Mouse (Mus musculus) Patski (cell line): ENCODE data around the gene Kcnmb2. TPM values are rescaled to one million over a fixed set of nuclear protein-coding genes. Genes with fewer than 3 reads are reported as not detected.

ENCODE experiments used
- ATAC-seq: fragments of 100-300 bp; one replicate; pipeline ENCODE4 v1.8.0; 2021
- CTCF ChIA-PET: fragments of 350-600 bp; sonication (Branson Sonifier 250); formaldehyde crosslinking; loops from one replicate; lab custom pipeline; 2022; ENCODE audit warnings: inconsistent platforms; lab: Charles Lee
- POLR2A ChIA-PET: fragments of 350-600 bp; sonication (Branson Sonifier 250); formaldehyde crosslinking; loops from one replicate; lab custom pipeline; 2022; ENCODE audit warnings: antibody characterized with exemption, inconsistent platforms; lab: Charles Lee
- DNase-seq: peaks from one replicate; pipeline ENCODE4 v3.0.0-alpha.2; 2011; ENCODE audit warnings: low read depth, low spot score
- H3K27me3 ChIP-seq: fragments of 371-371 bp; one replicate; pipeline ENCODE4 v1.5.1; 2021
- CTCF ChIP-seq: fragments of 100-300 bp; IDR thresholded peaks from one replicate; pipeline ENCODE4 v1.5.1; 2021
- in situ Hi-C: fragments of 300-500 bp; cut with MboI; formaldehyde crosslinking; loops from 3 replicates; pipeline ENCODE4 v1.11.1; 2018; ENCODE audit warnings: low pct_unique_long_range_greater_than_20kb, mixed read lengths
- polyA plus RNA-seq: library from polyadenylated mRNA; unstranded; gene quantifications from one replicate; pipeline ENCODE4 v1.2.3, GENCODE M21; 2021

Kcnmb2 gene
- not detected for polyA plus RNA-seq

- peaks cover 62% of the 10 kb centered on the region for H3K27me3 ChIP-seq
- ChIA-PET CTCF (no interaction called here), POLR2A (interaction anchor here (0.6 kb wide), 1 partner anchor 413 kb away, joined by 3 read pairs; no protein-coding TSS in a partner anchor)
- ATAC-seq = no peak
- TF ChIP-seq CTCF = no peak
- no peak for DNase-seq
- in situ Hi-C loops = no loop called here
Measured at GRCm38 (mm10) chr3:31902504-31903330, at the start of gene Kcnmb2. Kcnmb2 (plus strand) TSS chr3:31902507.

DNA sequence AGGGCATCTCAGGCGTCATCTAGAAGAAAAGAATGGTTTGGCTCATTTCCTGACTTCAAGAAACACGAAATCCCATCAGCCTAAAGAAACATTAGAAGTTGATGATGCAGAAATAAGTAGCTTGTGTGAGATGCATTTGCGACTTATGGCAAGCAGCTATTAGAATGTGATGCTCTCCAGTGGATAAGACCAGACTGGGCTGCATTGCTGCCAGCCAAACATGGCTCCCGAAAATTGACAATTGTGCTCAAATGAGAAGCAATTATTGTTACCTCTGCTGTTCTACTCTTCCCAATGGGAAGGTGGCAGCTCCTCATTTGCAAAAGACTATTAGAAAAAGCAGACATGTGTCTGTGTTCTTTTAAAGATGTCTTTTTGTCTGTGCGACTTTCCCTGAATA, 38.8 kb upstream of the Kcnmb2 start:
- CTCF ChIA-PET = interaction anchor here (0.8 kb wide), 1 partner anchor 14 kb away, joined by 3 read pairs; no protein-coding TSS in a partner anchor
- in situ Hi-C loops = no loop called here

DNA sequence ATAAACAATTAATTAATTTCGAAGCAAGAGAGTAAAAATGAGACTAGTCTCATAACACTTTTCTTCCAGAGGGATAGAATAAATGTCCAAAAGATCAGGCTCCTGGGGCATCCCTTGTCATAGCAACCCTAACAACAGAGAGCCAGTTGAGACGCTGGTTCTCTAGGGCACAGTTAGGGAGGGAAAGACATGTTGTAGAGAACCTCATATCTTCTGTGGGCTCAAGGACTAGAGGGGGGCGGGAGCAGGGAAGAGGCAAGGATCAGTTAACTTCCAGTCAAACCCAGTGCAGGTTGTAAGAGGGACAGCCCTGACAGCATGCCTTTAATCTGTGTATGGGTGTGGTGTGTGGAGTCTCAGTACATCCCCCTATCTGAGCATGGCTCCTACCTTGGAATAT, 38.2 kb upstream of the Kcnmb2 start:
- in situ Hi-C loops = no loop called here
- ATAC-seq = no peak
- no peak for TF ChIP-seq CTCF
- POLR2A ChIA-PET = no interaction called here
- DNase-seq = no peak
- peaks cover 39% of the 10 kb centered on the region for H3K27me3 ChIP-seq
- CTCF ChIA-PET = interaction anchor here (0.8 kb wide), 1 partner anchor 14 kb away, joined by 3 read pairs; no protein-coding TSS in a partner anchor

More for the DNA sequence above, 38.8 kb upstream of the Kcnmb2 start:
- no peak for DNase-seq
- no peak for ATAC-seq
- TF ChIP-seq CTCF = no peak
- peaks cover 40% of the 10 kb centered on the region for H3K27me3 ChIP-seq
- POLR2A ChIA-PET = no interaction called here

DNA sequence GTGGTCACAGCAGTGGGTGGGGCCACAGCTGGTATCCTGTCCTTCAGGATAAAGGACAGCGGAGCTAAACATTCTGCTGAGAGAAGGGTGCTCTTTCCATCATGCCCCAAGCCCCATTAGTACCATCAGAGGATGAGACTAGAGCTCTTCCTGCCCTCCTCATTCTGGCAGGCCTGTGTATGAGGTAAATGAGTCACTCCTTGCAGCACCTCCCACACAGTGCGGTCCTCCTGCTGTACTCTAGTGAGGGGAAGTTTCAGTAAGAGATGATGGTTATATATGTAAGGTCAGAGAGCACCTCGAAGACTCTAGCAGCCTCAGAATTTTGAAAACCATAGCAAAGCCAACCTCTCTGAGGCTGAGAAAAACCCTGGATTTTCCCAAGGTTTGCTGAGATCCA, 30.8 kb upstream of the Kcnmb2 start:
- DNase-seq = no peak
- POLR2A ChIA-PET = no interaction called here
- ATAC-seq = no peak
- TF ChIP-seq CTCF = no peak
- H3K27me3 ChIP-seq = peaks cover 19% of the 10 kb centered on the region
- CTCF ChIA-PET = interaction anchor here (1.7 kb wide), 1 partner anchor 10 kb away, joined by 4 read pairs; no protein-coding TSS in a partner anchor
- in situ Hi-C loops = no loop called here

DNA sequence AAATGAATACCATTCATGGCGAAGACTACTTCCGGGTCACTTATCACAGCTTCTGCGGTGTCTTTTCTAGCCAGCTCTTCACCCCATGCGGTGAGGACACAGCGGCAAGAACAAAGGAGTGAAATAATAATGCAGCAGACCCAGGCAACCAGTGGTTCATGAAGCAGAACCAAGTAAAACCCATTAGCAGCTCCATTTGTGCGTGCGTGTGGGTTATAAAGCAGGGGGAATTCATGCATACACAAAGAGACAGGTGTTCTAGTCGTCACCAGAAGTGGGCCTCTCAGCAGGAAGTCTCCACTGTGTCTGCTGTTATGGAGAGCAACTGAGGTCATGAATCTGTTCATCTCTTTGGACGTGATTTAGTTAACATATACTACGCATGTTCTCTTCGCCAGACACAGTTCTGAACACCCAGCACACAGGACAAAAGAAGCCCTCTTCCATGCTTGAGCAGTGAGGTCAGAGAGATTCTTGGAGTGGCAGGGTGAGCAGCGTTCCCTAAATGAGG, 19.6 kb upstream of the Kcnmb2 start:
- CTCF ChIA-PET = no interaction called here
- H3K27me3 ChIP-seq = no peaks in the 10 kb centered on the region
- DNase-seq (no peak), ATAC-seq (no peak)
- TF ChIP-seq CTCF = no peak
- in situ Hi-C loops = no loop called here
- POLR2A ChIA-PET = no interaction called here

GRCm38 (mm10) chr3:31892653-31893052, 9.7 kb upstream of the Kcnmb2 start:
- CTCF ChIA-PET = interaction anchor here (1.1 kb wide), 1 partner anchor 19 kb away, joined by 3 read pairs; no protein-coding TSS in a partner anchor
- no peak for DNase-seq

GRCm38 (mm10) chr3:31903506-31903905, 1.2 kb downstream of the Kcnmb2 start:
- CTCF ChIA-PET = no interaction called here
- DNase-seq (no peak), ATAC-seq (no peak)
- TF ChIP-seq CTCF = no peak
- POLR2A ChIA-PET = no interaction called here
- in situ Hi-C loops = no loop called here
- peaks cover 64% of the 10 kb centered on the region for H3K27me3 ChIP-seq

More at GRCm38 (mm10) chr3:31892653-31893052, 9.7 kb upstream of the Kcnmb2 start:
- POLR2A ChIA-PET = no interaction called here
- no peak for ATAC-seq
- peaks cover 21% of the 10 kb centered on the region for H3K27me3 ChIP-seq
- in situ Hi-C loops = no loop called here
- no peak for TF ChIP-seq CTCF

GRCm38 (mm10) chr3:31904156-31904555, 1.8 kb downstream of the Kcnmb2 start:
- DNase-seq (no peak), ATAC-seq (no peak)
- TF ChIP-seq CTCF = no peak
- in situ Hi-C loops = no loop called here
- ChIA-PET POLR2A (interaction anchor here (0.5 kb wide), 1 partner anchor 257 kb away, joined by 3 read pairs; no protein-coding TSS in a partner anchor), CTCF (no interaction called here)
- H3K27me3 ChIP-seq = peaks cover 61% of the 10 kb centered on the region

DNA sequence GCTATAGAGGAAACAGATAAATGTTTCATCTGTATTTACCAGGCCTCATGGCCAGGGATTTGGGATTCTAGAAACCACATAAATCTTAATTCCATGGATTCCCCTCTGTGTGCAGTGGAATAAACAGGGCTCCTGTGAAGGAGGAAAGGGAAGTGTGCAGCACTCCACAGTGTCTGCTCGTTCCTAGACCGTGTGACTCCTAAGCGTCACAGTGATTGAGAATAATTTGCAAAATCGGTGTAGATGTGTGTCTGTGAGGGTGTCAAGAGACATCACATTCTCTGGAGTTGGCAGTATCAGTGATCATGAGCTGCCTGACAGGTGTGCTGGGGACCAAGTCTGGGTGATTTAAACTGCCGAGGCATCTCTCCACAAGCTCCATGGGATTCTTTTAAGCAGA, 8.9 kb downstream of the Kcnmb2 start:
- peaks cover 18% of the 10 kb centered on the region for H3K27me3 ChIP-seq
- TF ChIP-seq CTCF = no peak
- ATAC-seq (no peak), DNase-seq (no peak)
- ChIA-PET POLR2A (no interaction called here), CTCF (interaction anchor here (1.1 to 1.9 kb wide), 4 partner anchors 11 to 20 kb away, joined by 3 to 5 read pairs (median 3); no protein-coding TSS in a partner anchor)
- in situ Hi-C loops = no loop called here

GRCm38 (mm10) chr3:31911690-31912089, 9.4 kb downstream of the Kcnmb2 start:
- CTCF ChIA-PET = interaction anchor here (1.1 to 1.9 kb wide), 4 partner anchors 11 to 21 kb away, joined by 3 to 5 read pairs (median 3); no protein-coding TSS in a partner anchor
- TF ChIP-seq CTCF = no peak
- POLR2A ChIA-PET = interaction anchor here (0.7 kb wide), 1 partner anchor 1716 kb away, joined by 3 read pairs; no protein-coding TSS in a partner anchor
- in situ Hi-C loops = no loop called here
- ATAC-seq (no peak), DNase-seq (no peak)
- H3K27me3 ChIP-seq = peaks cover 16% of the 10 kb centered on the region

DNA sequence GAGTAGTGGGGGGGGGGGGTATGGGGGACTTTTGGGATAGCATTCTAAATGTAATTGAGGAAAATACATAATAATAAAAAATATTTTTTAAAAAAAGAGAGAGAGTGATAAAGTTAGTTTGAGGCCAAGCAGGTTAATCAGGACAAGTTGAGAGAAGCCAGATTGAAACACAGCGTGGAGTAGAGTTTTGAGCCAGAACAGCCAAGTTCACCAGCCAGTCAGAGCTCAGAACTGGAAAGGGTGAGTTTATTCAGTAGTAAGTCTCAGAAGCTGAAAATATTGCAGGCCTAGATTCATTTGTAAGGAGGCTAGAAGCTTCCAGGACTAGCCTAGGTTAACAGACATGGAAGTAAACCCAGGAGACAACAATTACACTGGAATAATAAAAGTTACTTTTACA, 26.2 kb downstream of the Kcnmb2 start:
- in situ Hi-C loops = no loop called here
- DNase-seq (no peak), ATAC-seq (no peak)
- TF ChIP-seq CTCF = no peak
- H3K27me3 ChIP-seq = peaks cover 11% of the 10 kb centered on the region
- POLR2A ChIA-PET = no interaction called here
- CTCF ChIA-PET = no interaction called here
